Mouse (Mus musculus) lung, embryonic 14.5 days (tissue): ENCODE measurements around the gene Egfl8. TPM values are rescaled to one million over a fixed set of nuclear protein-coding genes. Genes with fewer than 3 reads are reported as not detected.
A peak's percentile ranks its signal among the peaks of the same experiment; 100 is the strongest.

ENCODE experiments used
- ATAC-seq: fragments of 200-750 bp; cut with Nextera tagmentation; 2 replicates; pipeline ENCODE4 v1.8.0; 2017; ENCODE audit warnings: mild to moderate bottlenecking, moderate TSS enrichment, moderate library complexity; ENCODE audit not compliant: insufficient read depth
- DNase-seq: peaks from one replicate; pipeline ENCODE4 v3.0.0-alpha.2; 2015
- H3K27ac ChIP-seq: fragments of 300-500 bp; sonication (generic); 2 replicates; pipeline ENCODE4 v1.5.1; 2014; ENCODE audit warnings: low read depth, mild to moderate bottlenecking, moderate library complexity
- H3K27me3 ChIP-seq: fragments of 300-500 bp; sonication (generic); 2 replicates; pipeline ENCODE4 v1.6.1; 2014; ENCODE audit warnings: low read length, control low read depth; ENCODE audit not compliant: insufficient read depth
- H3K36me3 ChIP-seq: fragments of 300-500 bp; sonication (generic); 2 replicates; pipeline ENCODE4 v1.6.1; 2014; ENCODE audit warnings: control low read depth; ENCODE audit not compliant: insufficient read depth
- H3K4me1 ChIP-seq: fragments of 300-500 bp; sonication (generic); 2 replicates; pipeline ENCODE4 v1.6.1; 2014; ENCODE audit warnings: antibody characterized with exemption, control low read depth; ENCODE audit not compliant: insufficient read depth
- H3K4me2 ChIP-seq: fragments of 300-500 bp; sonication (generic); 2 replicates; pipeline ENCODE4 v1.6.1; 2014; ENCODE audit warnings: mild to moderate bottlenecking
- H3K4me3 ChIP-seq: fragments of 300-500 bp; sonication (generic); 2 replicates; pipeline ENCODE4 v1.5.1; 2014; ENCODE audit warnings: low read depth, low read length
- H3K9ac ChIP-seq: fragments of 300-500 bp; sonication (generic); 2 replicates; pipeline ENCODE4 v1.6.1; 2014
- H3K9me3 ChIP-seq: fragments of 300-500 bp; sonication (generic); 2 replicates; pipeline ENCODE4 v1.6.1; 2016; ENCODE audit warnings: low read depth, low read length, control low read depth
- CTCF ChIP-seq: IDR thresholded peaks from 2 replicates; pipeline ENCODE4 v1.5.1; 2016; ENCODE audit warnings: antibody characterized with exemption, low read depth
- WGBS: fragments of 180-500 bp; shearing (Covaris S2); extraction: QIAGEN DNeasy Blood & Tissue Kit; methylation state at CpG from one replicate; pipeline ENCODE4 v1.1.7; 2014; 5-methylcytosine and 5-hydroxymethylcytosine counted together
- polyA plus RNA-seq: library from polyadenylated mRNA; unstranded; fragments of >200 nt; fragmentation: Nextera tagmentation; extraction: Ambion mirVana; gene quantifications from 2 replicates; pipeline ENCODE4 v1.2.1, GENCODE M21; 2014

The Egfl8 gene
- polyA plus RNA-seq, 1 experiment from 2014 or later, result 2.1 TPM

- DNase-seq (peak; percentile 59), ATAC-seq (no peak)
- Histone ChIP-seq H3K27me3 (peaks cover 41% of the 10 kb centered on the region), H3K27ac (peak within 1 kb of the TSS; percentile 95), H3K4me3 (peak within 1 kb of the TSS; percentile 69), H3K4me1 (peaks cover 16% of the 10 kb centered on the region; the same call in 1 of the 2 replicates), H3K4me2 (peak within 1 kb of the TSS; percentile 92), H3K9ac (peak within 1 kb of the TSS; percentile 73), H3K36me3 (peaks cover 6% of the 10 kb centered on the region; the same call in 1 of the 2 replicates), H3K9me3 (no peaks in the 10 kb centered on the region)
- no peak for TF ChIP-seq CTCF
- WGBS, result 3% methylated on average over 29 of the region's 29 CpGs
Measured at GRCm38 (mm10) chr17:34627943-34628643, 12.3 kb upstream of the Egfl8 start, which contains the start of gene Ppt2. Gene Ppt2 (minus strand): TSS chr17:34628510.

GRCm38 (mm10) chr17:34627093-34627942 is 11.5 kb upstream of the Egfl8 start:
- H3K27me3 ChIP-seq, result peaks cover 35% of the 10 kb centered on the region
- peak overlapping the region; percentile 73 for H3K9ac ChIP-seq
- WGBS, result under 1% methylated on average over 40 of the region's 45 CpGs
- ATAC-seq (peak; percentile 80), DNase-seq (peak; percentile 94)
- H3K4me1 ChIP-seq, result peaks cover 16% of the 10 kb centered on the region; the same call in 1 of the 2 replicates
- H3K27ac ChIP-seq, result peak overlapping the region; percentile 95
- H3K4me2 ChIP-seq, result peak overlapping the region; percentile 92
- H3K4me3 ChIP-seq, result peak overlapping the region; percentile 69
- no peaks in the 10 kb centered on the region for H3K9me3 ChIP-seq
- no peak for TF ChIP-seq CTCF
- peaks cover 9% of the 10 kb centered on the region; the same call in 1 of the 2 replicates for H3K36me3 ChIP-seq

GRCm38 (mm10) chr17:34626773-34627092 is 11.0 kb upstream of the Egfl8 start:
- H3K9ac ChIP-seq, result peak overlapping the region; percentile 73
- peaks cover 12% of the 10 kb centered on the region; the same call in 1 of the 2 replicates for H3K36me3 ChIP-seq
- WGBS, result under 1% methylated on average over 18 of the region's 18 CpGs
- peaks cover 29% of the 10 kb centered on the region for H3K27me3 ChIP-seq
- peak; percentile 69 for TF ChIP-seq CTCF
- peak overlapping the region; percentile 76 for H3K27ac ChIP-seq
- peak overlapping the region; percentile 92 for H3K4me2 ChIP-seq
- H3K9me3 ChIP-seq, result no peaks in the 10 kb centered on the region
- H3K4me3 ChIP-seq, result peak overlapping the region; percentile 69
- ATAC-seq (peak; percentile 18), DNase-seq (peak; percentile 76)
- peaks cover 16% of the 10 kb centered on the region; the same call in 1 of the 2 replicates for H3K4me1 ChIP-seq

- H3K4me2 ChIP-seq, result peak overlapping the region; percentile 92
- no peak for ATAC-seq
- TF ChIP-seq CTCF, result no peak
- 44% methylated on average over 16 of the region's 16 CpGs for WGBS
- peaks cover 16% of the 10 kb centered on the region; the same call in 1 of the 2 replicates for H3K4me1 ChIP-seq
- peaks cover 12% of the 10 kb centered on the region; the same call in 1 of the 2 replicates for H3K36me3 ChIP-seq
- H3K27me3 ChIP-seq, result peaks cover 24% of the 10 kb centered on the region
- peak overlapping the region; percentile 69 for H3K4me3 ChIP-seq
- H3K9me3 ChIP-seq, result no peaks in the 10 kb centered on the region
- peak overlapping the region; percentile 76; the same call in 1 of the 2 replicates for H3K27ac ChIP-seq
- peak overlapping the region; percentile 73 for H3K9ac ChIP-seq
- DNase-seq, result no peak
Measured at GRCm38 (mm10) chr17:34626062-34626772, 10.4 kb upstream of the Egfl8 start.

GRCm38 (mm10) chr17:34624981-34625380 is 9.2 kb upstream of the Egfl8 start:
- WGBS, result 86% methylated on average over 3 of the region's 3 CpGs
- Histone ChIP-seq H3K36me3 (peaks cover 19% of the 10 kb centered on the region; the same call in 1 of the 2 replicates), H3K4me1 (peaks cover 12% of the 10 kb centered on the region; the same call in 1 of the 2 replicates), H3K27me3 (peaks cover 11% of the 10 kb centered on the region), H3K9me3 (no peaks in the 10 kb centered on the region), H3K27ac (no peak overlapping the region), H3K4me2 (no peak overlapping the region), H3K4me3 (no peak overlapping the region), H3K9ac (no peak overlapping the region)
- DNase-seq (no peak), ATAC-seq (no peak)
- TF ChIP-seq CTCF, result no peak

- Histone ChIP-seq H3K4me3 (no peak overlapping the region), H3K27ac (no peak overlapping the region), H3K36me3 (peaks cover 19% of the 10 kb centered on the region; the same call in 1 of the 2 replicates), H3K27me3 (no peaks in the 10 kb centered on the region), H3K4me2 (no peak overlapping the region), H3K9me3 (no peaks in the 10 kb centered on the region), H3K4me1 (peaks cover 6% of the 10 kb centered on the region; the same call in 1 of the 2 replicates), H3K9ac (no peak overlapping the region)
- no peak for DNase-seq
- no peak for ATAC-seq
- 84% methylated on average over 9 of the region's 9 CpGs for WGBS
- peak; percentile 40; the same call in 1 of the 2 replicates for TF ChIP-seq CTCF
Measured at GRCm38 (mm10) chr17:34623161-34623560, 7.4 kb upstream of the Egfl8 start.
